Mouse (Mus musculus): ENCODE data around the gene Ncapd3.

Gene Ncapd3

DNA sequence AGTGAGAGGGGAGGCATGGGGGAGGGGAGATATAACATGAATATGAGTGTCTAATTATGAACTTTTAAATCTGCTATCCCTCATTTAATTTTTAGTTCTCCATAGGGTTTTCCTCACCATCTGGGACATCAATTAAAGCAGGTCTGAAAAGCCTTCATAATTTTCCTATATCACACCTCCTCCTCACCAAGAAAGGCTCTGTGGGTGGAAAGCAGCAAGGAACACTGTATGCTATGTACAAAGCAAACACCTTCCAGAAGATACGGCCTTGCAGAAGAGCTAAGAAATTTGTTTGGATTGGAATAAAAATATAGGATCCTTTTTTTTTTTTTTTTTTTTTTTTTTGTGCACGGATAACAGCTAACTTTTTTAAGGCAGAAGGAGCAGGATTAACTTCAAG lies 94.0 kb downstream of the Ncapd3 start:
- DNase-seq (ENCODE audit: low read depth, low spot score): peak; percentile 92

DNA sequence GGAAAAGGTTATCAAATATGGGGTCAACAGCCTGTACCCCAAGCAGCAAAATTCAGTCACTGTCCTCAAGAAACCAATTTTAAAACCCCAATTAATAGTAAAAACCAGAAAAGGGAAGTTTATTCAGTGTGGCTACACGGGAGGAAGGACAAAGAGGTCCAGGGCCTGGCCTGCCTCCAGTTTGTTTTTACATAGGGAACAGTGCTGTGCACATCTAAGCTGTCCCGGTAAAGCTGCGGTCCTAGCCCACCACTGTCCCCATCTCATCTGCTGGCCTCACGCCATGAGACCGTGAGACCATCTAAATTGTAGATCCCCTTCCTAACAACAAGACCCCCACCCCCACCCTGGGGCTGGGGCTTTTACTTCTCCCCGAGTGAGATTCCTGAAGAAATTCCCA lies 95.5 kb downstream of the Ncapd3 start:
- DNase-seq (ENCODE audit: low read depth, low spot score): no peak

DNA sequence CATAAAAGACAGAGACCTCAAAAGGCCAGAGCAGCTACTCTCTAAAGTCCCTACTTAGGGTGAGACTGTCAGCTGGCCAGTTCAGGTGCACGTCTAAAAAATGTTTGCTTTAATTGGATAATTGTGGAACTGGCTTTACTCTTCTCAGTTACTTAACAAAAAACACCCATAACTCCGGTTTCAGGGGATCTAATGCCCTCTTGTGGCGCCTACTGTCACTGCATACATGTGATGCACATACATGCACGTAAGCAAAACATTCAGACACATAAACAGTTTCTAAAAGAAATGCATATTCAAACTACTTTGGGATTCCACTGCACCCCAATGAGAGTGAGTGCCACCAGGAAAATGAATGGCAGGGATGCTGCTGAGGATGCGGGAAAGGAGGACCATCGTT lies 96.6 kb downstream of the Ncapd3 start:
- no peak for DNase-seq (ENCODE audit: low read depth, low spot score)

- no peak for DNase-seq (ENCODE audit: low read depth, low spot score)
Measured at GRCm38 (mm10) chr9:27128629-27129028, 98.7 kb downstream of the Ncapd3 start.

DNA sequence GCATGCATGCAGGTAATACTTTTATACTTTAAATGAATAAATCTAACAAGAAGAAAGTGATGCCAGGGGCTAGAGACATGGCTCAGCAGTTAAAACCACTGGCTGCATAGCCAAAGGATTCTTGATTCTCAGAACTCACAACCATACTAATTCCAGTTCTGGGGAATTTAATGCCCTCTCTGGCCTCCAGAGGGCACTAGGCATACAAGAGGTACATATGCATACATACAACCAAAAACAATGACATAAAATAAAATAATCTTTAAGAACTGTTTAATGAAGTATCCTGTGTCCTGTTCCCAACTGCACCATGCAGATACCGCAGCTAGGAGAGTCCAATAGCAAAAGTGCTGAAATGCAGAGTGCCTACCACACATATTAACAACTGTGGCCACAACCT lies 104.4 kb downstream of the Ncapd3 start:
- no peak for DNase-seq (ENCODE audit: low read depth, low spot score)

DNA sequence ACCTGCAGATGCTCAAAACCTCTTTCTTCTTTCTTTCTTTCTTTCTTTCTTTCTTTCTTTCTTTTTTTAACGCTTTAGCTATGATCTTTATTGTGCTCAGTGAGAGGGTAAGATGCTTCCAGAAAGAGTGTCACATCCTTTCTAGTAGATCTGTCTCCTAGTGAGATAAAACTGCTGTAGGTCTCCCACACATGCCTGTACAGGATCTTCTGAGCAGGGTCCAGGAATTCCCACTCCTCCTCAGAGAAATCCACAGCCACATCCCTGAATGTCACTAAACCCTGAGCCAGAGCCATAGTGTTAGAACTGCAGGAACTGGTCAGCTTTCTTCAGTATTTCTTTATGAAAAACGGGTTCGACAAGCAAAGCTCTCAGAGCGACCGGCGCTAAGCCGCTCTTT lies 105.4 kb downstream of the Ncapd3 start:
- no peak for DNase-seq (ENCODE audit: low read depth, low spot score)

GRCm38 (mm10) chr9:27136651-27137050 lies 106.7 kb downstream of the Ncapd3 start:
- DNase-seq (ENCODE audit: low read depth, low spot score): no peak

- DNase-seq (ENCODE audit: low read depth, low spot score): no peak
Measured at GRCm38 (mm10) chr9:27140432-27141065, 110.6 kb downstream of the Ncapd3 start.

DNA sequence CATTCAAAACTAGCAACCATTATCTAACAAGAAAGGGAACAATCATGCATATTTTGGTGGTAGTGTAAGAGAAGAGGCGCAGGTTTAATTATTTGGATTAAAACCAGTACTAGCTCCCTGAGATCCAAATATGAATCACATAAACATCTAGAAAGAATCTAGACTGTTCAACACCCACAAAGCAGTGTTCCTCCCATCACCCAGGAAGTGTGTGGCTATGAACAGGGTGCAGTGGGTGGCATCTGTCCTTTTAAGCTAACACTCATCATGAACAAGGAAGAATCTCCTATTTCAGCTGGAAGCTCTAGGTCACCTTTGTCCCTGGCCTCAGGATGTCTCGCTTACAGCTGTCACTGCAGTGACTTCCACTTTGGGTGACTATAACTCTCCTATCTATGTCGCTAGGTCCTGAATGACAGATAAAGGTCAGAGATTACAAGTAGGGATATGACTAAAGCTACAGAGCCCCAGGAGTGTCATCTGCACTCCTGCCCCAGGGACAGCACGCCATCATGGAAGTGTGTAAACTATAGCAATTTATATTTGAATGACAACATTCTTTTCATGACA lies 114.4 kb downstream of the Ncapd3 start:
- no peak for DNase-seq (ENCODE audit: low read depth, low spot score)
